Mouse (Mus musculus): ENCODE data around the gene Gm16181.

The Gm16181 gene

GRCm38 (mm10) chr17:35195631-35196320 is 24.9 kb upstream of the Gm16181 start:
- DNase-seq (ENCODE audit: low spot score in 2 of 2), result peak; percentile 60 to 66

DNA sequence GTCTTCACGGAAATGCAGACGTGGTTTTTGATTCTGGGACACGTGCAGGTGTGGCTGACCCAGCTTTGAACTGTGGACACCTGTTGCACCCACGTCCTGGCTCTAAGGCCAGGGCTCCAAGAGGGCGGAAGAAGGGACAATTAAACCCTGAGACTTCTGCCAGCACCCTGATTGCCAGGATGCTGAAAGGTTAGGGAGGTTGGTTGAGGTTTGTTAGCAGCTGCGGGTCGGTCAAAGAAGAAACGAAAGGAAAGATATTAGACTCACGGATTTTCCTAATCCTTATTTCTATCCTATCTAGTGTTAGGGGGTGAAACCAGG is 24.4 kb upstream of the Gm16181 start:
- no peak for DNase-seq (ENCODE audit: low spot score in 2 of 2)

- no peak for DNase-seq (ENCODE audit: low spot score in 2 of 2)
Observed at GRCm38 (mm10) chr17:35197126-35197525, 23.5 kb upstream of the Gm16181 start.

DNA sequence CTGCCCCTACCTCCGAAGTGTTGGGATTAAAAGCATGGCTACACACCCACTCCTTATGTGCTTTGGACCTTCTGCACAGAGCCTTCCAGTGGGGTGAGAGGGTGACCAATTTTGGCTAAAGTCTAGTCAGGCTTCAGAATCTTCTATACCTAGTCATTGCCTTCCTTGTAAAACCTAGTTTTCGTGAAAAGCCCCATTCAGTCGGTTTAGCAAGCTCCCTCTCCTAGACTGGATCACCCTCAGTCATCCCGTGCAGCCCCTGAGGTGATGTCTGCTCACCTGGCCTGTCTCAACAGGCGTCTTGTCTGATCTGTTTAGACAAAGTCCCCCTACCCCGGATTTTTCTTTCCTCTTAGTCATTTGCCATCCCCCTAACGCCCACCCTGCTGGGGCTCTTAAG is 22.6 kb upstream of the Gm16181 start:
- DNase-seq (ENCODE audit: low spot score in 2 of 2), result no peak

- no peak for DNase-seq (ENCODE audit: low spot score in 2 of 2)
Observed at GRCm38 (mm10) chr17:35198946-35199345, 21.7 kb upstream of the Gm16181 start.

DNA sequence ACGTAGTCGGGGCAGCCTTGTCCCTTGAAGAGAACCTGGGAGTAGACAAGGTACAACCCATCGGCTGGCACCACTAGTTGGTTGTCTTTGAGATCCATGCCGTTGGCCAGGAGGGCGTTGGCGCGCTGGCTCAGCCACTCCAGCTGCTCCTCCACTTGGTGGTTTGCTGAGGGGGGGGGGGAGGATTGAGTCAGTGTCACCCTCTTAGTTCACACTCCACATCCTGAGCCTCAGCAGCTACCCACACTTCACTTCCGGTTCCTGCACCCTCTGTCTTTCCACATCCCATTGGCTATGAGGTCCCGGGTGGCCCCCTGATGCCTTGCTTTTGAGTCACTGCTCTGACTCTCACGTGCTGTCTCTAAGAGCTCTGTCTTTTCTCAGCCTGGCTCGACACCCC is 20.2 kb upstream of the Gm16181 start:
- DNase-seq (ENCODE audit: low spot score in 2 of 2), result no peak

- DNase-seq (ENCODE audit: low spot score in 2 of 2), result no peak
Observed at GRCm38 (mm10) chr17:35201128-35201527, 19.5 kb upstream of the Gm16181 start.

GRCm38 (mm10) chr17:35201787-35202186 is 18.8 kb upstream of the Gm16181 start, which contains the start of gene Tnf:
Gene Tnf, minus strand, starts transcription at chr17:35202007.
- DNase-seq (ENCODE audit: low spot score in 2 of 2), result no peak

- no peak for DNase-seq (ENCODE audit: low spot score in 2 of 2)
Observed at GRCm38 (mm10) chr17:35202442-35202841, 18.2 kb upstream of the Gm16181 start.

DNA sequence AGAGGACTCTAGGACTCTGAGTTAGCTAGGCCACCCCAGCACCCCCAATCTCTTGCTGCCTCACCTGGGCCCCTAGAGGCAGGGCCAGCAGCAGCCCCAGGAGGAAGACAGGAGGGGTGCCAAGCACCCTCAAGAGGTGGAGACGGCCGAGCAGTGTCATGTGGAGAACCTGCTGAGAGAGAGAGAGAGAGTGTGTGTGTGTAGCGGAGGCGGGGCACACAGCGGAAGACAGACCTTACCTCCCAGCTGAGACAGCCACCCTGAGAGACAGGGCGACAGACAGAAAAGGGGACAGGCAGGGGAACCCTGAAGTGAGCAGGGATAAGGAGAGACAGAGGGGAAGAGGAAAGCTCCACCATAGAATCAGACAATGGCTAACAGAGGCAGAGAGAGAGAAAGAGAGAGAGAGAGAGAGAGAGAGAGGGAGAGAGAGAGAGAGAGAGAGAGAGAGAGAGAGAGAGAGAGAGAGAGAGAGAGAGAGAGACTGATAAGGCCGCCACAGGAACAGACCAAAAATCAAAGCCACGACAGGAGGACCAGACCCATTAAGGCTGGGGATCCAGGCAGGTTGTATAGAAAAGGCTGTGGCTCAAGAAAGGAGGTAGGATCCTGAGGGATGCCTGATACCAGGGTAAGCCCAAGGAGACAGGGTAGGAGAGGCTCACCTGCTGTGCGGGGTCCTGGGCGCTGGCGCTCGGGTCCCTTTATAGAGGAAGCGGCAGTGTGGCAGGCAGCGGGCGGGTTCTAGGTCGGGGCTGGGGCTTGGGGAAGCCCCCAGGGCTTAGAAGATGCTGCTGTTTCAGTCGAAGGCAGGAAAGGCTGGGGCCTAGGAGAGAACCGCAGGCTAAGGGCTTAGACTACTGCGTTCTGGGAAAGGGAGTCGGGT is 15.9 kb upstream of the Gm16181 start, which contains the start of gene Lta:
TSS of gene Lta (minus strand) at position 858 of the 886 bp plus-strand sequence.
- DNase-seq (ENCODE audit: low spot score in 2 of 2), result no peak

GRCm38 (mm10) chr17:35205380-35205769 is 15.3 kb upstream of the Gm16181 start:
- DNase-seq (ENCODE audit: low spot score in 2 of 2), result no peak

GRCm38 (mm10) chr17:35209785-35210535 is 10.7 kb upstream of the Gm16181 start:
- DNase-seq (ENCODE audit: low spot score in 2 of 2), result no peak

DNA sequence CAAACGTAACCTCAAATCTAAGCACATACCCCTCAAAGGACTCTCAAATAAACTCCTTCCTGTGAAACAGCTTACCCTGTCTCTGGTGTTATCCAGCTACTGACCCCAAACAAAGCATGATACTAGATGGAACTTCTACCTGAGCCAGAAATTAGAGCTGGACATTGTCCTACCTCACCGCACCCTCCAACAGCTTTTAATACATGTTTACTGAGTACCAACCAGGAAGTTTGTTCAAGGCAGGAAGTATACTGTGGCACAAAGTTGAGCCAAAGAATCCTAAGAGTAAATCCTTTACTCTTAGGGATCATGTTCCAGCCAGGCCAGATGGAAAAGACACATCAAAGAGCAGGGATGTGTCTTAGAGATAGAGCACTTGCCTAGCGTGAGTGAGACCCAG is 10.0 kb upstream of the Gm16181 start:
- no peak for DNase-seq (ENCODE audit: low spot score in 2 of 2)

DNA sequence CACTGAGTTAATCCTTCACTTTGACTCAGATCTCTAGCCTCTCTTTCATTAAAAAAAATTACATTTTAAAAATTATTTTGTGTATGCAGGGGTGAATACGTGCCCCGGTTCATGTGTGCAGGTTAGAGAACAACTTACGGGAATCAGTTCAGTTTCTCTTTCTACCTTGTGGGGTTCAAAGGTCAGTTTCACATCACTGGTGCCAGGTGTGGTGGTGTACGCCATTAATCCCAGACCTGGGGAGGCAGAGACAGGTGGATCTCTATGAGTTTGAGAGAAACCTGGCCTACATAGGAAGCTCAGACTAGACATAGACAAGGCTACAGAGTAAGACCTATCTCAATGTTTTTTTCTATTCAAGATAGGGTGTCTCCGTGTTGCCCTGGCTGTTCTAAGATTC is 7.6 kb upstream of the Gm16181 start:
- DNase-seq (ENCODE audit: low spot score in 2 of 2), result no peak

GRCm38 (mm10) chr17:35218516-35219193 is 2.0 kb upstream of the Gm16181 start:
- no peak for DNase-seq (ENCODE audit: low spot score in 2 of 2)

- no peak for DNase-seq (ENCODE audit: low spot score in 2 of 2)
Observed at GRCm38 (mm10) chr17:35219601-35220041, 1.0 kb upstream of the Gm16181 start.

DNA sequence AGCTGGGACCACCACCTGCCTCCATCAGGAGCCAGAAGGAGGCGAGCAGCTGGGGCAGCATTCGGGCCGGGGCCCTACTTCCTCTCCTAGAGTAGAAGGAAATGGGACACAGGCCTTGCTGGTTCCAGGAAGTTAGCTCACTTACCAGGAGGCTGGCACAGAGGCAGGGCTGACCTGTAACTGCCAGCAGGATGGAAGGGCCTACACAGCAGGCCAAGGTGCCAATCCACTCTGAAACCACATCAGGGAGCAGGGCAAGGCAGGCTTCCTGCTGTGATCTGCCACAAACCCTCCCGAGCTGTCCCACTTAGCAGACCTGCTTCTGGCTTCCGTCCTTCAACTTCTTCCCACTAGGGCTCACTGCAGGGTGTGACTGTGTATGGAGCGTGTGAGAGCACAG is 1.7 kb downstream of the Gm16181 start:
- DNase-seq (ENCODE audit: low spot score in 2 of 2), result no peak

DNA sequence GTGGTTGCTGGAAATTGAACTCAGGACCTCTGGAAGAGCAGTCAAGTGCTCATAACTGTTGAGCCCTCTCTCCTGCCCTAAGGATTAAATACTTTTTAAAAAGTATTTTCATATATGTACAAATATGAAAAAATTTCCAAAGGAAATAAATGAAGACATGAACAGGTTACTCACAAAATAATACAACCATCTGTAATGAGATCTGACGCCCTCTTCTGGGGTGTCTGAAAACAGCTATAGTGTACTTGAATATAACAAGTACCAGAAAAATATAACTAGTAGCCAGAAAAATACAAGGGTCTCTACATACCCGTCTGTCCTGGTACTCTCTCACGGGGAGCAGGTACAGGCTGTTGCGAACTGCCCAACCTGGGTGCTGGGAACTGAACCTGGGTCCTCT is 4.0 kb downstream of the Gm16181 start:
- no peak for DNase-seq (ENCODE audit: low spot score in 2 of 2)

- no peak for DNase-seq (ENCODE audit: low spot score in 2 of 2)
Observed at GRCm38 (mm10) chr17:35225456-35225855, 4.8 kb downstream of the Gm16181 start.

GRCm38 (mm10) chr17:35226561-35227046 is 6.0 kb downstream of the Gm16181 start:
- no peak for DNase-seq (ENCODE audit: low spot score in 2 of 2)

GRCm38 (mm10) chr17:35231022-35231421 is 10.4 kb downstream of the Gm16181 start:
- no peak for DNase-seq (ENCODE audit: low spot score in 2 of 2)

DNA sequence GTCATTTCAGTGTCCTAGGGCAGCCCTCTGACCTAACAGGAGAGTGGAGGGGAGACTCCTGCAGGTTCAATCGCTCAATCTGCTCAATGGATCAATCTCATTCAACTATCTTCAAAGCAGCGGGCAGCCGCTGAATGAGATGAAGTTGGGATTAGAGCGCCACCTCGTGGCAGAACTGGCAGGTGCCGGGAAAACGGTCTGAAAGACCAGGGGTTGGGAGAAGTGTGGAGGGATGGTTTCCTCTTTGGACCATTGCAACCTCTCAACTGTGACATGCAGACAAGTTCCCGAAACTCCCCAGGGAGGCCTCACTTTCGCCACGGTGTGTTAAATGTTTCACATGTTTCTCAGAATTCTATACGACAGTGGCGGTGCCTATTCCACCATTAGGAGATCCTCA is 11.4 kb downstream of the Gm16181 start:
- DNase-seq (ENCODE audit: low spot score in 2 of 2), result peak; percentile 81 to 86
